Mouse (Mus musculus) erythroblast, embryonic 14.5 days (primary cell): ENCODE results near the gene E4f1.

Source experiments
- GATA1 ChIP-seq: IDR thresholded peaks from 2 replicates; pipeline ENCODE4 v1.6.1; 2012; ENCODE audit warnings: low read length, inconsistent platforms, mixed read lengths
- TAL1 ChIP-seq: IDR thresholded peaks from 3 replicates; pipeline ENCODE4 v1.6.1; 2012; ENCODE audit warnings: low read length, inconsistent platforms, mixed read lengths

- TF ChIP-seq GATA1 (no peak), TAL1 (no peak)
Observed at GRCm38 (mm10) chr17:24426471-24427169, 43.5 kb downstream of the E4f1 start, which contains the start of gene Eci1.
